Mouse (Mus musculus): ENCODE results near the gene Angptl2.
A peak's percentile ranks its signal among the peaks of the same experiment; 100 is the strongest.

Gene Angptl2

GRCm38 (mm10) chr2:33232782-33233570 is 17.1 kb downstream of the Angptl2 start:
- DNase-seq: no peak

GRCm38 (mm10) chr2:33233856-33234255 is 18.0 kb downstream of the Angptl2 start:
- DNase-seq: no peak

GRCm38 (mm10) chr2:33234848-33235247 is 19.0 kb downstream of the Angptl2 start:
- peak in 1 of 2 experiments; percentile 35 for DNase-seq

GRCm38 (mm10) chr2:33237581-33237980 is 21.7 kb downstream of the Angptl2 start:
- no peak for DNase-seq

GRCm38 (mm10) chr2:33244880-33245279 is 29.0 kb downstream of the Angptl2 start:
- DNase-seq: no peak

GRCm38 (mm10) chr2:33245350-33245749 is 29.5 kb downstream of the Angptl2 start:
- no peak for DNase-seq

GRCm38 (mm10) chr2:33246841-33247240 is 31.0 kb downstream of the Angptl2 start:
- no peak for DNase-seq

- DNase-seq: no peak
Observed at GRCm38 (mm10) chr2:33248549-33248948, 32.7 kb downstream of the Angptl2 start.

GRCm38 (mm10) chr2:33249922-33250633 is 34.2 kb downstream of the Angptl2 start:
- DNase-seq: no peak

GRCm38 (mm10) chr2:33252751-33253150 is 36.9 kb downstream of the Angptl2 start:
- DNase-seq: no peak

GRCm38 (mm10) chr2:33253572-33254190 is 37.8 kb downstream of the Angptl2 start:
- DNase-seq: peak; percentile 61 to 76

GRCm38 (mm10) chr2:33254318-33254985 is 38.6 kb downstream of the Angptl2 start:
- no peak for DNase-seq

GRCm38 (mm10) chr2:33256769-33257537 is 41.1 kb downstream of the Angptl2 start:
- DNase-seq: no peak

GRCm38 (mm10) chr2:33260772-33261171 is 44.9 kb downstream of the Angptl2 start:
- DNase-seq: no peak

GRCm38 (mm10) chr2:33261475-33261874 is 45.6 kb downstream of the Angptl2 start:
- no peak for DNase-seq

- DNase-seq: no peak
Observed at GRCm38 (mm10) chr2:33265793-33266192, 49.9 kb downstream of the Angptl2 start.

- DNase-seq: no peak
Observed at GRCm38 (mm10) chr2:33267075-33267474, 51.2 kb downstream of the Angptl2 start.

GRCm38 (mm10) chr2:33268384-33269131 is 52.7 kb downstream of the Angptl2 start:
- DNase-seq: no peak

GRCm38 (mm10) chr2:33269132-33269493 is 53.2 kb downstream of the Angptl2 start:
- no peak for DNase-seq

- DNase-seq: no peak
Observed at GRCm38 (mm10) chr2:33270569-33270968, 54.7 kb downstream of the Angptl2 start.

- DNase-seq: no peak
Observed at GRCm38 (mm10) chr2:33271511-33271910, 55.6 kb downstream of the Angptl2 start.

All from kidney, postnatal 4 days (tissue).